Mouse (Mus musculus) small intestine, adult 10 weeks (tissue): Measurements from ENCODE around the gene Rpe. TPM values are rescaled to one million over a fixed set of nuclear protein-coding genes. Genes with fewer than 3 reads are reported as not detected.

Experiments used
- polyA plus RNA-seq: library from polyadenylated mRNA; stranded (reverse); fragments of 350-450 nt; fragmentation: Illumina TruSeq; extraction: RNeasy Lipid Tissue Mini Kit (QIAGEN cat#74804); gene quantifications from one replicate; pipeline ENCODE4 v1.2.3, GENCODE M21; 2014; ENCODE audit warnings: low replicate concordance

Gene Rpe
- polyA plus RNA-seq, result 171 TPM

DNA sequence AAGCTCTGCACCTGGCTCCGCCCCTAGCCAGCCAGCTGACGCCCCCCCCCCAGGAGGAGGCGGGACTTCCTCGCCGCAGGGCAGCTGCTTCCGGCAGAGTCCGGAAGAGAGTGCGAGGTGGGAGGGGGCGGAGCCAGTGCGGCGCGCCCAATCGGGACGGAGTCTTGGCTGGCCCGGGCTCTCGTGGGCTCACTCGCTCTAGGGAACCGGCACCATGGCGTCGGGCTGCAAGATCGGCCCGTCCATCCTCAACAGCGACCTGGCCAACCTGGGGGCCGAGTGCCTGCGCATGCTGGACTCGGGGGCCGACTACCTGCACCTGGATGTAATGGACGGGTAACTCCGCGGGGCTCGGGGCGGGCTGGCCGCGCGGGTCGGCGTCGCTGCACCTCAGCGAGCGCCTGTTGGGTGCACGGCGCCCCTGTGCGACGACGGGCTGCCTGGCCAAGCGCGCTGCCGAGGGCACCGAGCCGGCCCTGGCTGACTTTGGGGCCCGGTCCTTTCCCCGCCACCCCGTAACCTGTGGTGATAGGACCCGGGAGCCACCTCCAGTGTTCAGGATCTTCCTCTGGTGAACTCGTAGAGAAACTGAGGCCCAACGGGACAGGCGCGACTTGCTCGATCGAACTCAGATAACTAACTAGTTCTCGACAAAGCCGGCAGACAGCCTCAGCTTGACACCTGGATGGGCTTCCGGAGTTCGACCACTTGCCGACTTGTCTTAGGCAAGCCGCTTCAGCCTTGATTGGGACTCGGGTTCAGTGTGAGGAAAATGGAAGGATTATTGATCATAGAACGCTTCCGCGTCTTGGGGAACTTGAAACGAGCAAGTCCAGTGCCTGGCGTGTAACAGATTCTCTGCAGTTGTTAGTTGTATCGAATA lies at the start of gene Rpe:
Rpe (plus strand) TSS at position 139 of the 883 bp plus-strand sequence.

Other genes starting within 250 kb of the Rpe start
- 0.59 TPM for gene Unc80, start 232.5 kb upstream of the Rpe start, polyA plus RNA-seq
- gene Kansl1l, start 116.7 kb downstream of the Rpe start, polyA plus RNA-seq, result 20.6 TPM
- 299 TPM for gene Acadl, start 162.4 kb downstream of the Rpe start, polyA plus RNA-seq
- gene Myl1, start 244.6 kb downstream of the Rpe start, polyA plus RNA-seq, result 4.8 TPM